Mouse (Mus musculus) midbrain, embryonic 10.5 days (tissue): ENCODE results near the gene Shf. TPM values are rescaled to one million over a fixed set of nuclear protein-coding genes. Genes with fewer than 3 reads are reported as not detected.

Source experiments
- DNase-seq: peaks from one replicate; pipeline ENCODE4 v3.0.0-alpha.2; 2017; ENCODE audit warnings: low spot score
- H3K27ac ChIP-seq: fragments of 300-500 bp; sonication (generic); replicated peaks from 2 replicates; pipeline ENCODE4 v1.5.1; 2016; ENCODE audit warnings: mild to moderate bottlenecking
- H3K27me3 ChIP-seq: fragments of 300-500 bp; sonication (generic); 2 replicates; pipeline ENCODE4 v1.6.1; 2016; ENCODE audit warnings: low read depth, mild to moderate bottlenecking; ENCODE audit not compliant: poor library complexity, severe bottlenecking
- H3K36me3 ChIP-seq: fragments of 300-500 bp; sonication (generic); 2 replicates; pipeline ENCODE4 v1.6.1; 2016; ENCODE audit warnings: mild to moderate bottlenecking, moderate library complexity
- H3K4me1 ChIP-seq: fragments of 300-500 bp; sonication (generic); 2 replicates; pipeline ENCODE4 v1.6.1; 2016
- H3K4me3 ChIP-seq: fragments of 300-500 bp; sonication (generic); 2 replicates; pipeline ENCODE4 v1.5.1; 2016; ENCODE audit warnings: mild to moderate bottlenecking, moderate library complexity
- H3K9me3 ChIP-seq: fragments of 300-500 bp; sonication (generic); replicated peaks from 2 replicates; pipeline ENCODE4 v1.6.1; 2016; ENCODE audit warnings: mild to moderate bottlenecking
- WGBS: fragments of 180-500 bp; shearing (Covaris S2); methylation state at CpG from one replicate; pipeline ENCODE4 v1.1.7; 2016; 5-methylcytosine and 5-hydroxymethylcytosine counted together
- polyA plus RNA-seq: library from polyadenylated mRNA; unstranded; fragments of >200 nt; fragmentation: Nextera tagmentation; extraction: Ambion mirVana; gene quantifications from 2 replicates; pipeline ENCODE4 v1.2.1, GENCODE M21; 2016

Gene Shf
- polyA plus RNA-seq, 1 experiment from 2014 or later: 7.9 TPM

DNA sequence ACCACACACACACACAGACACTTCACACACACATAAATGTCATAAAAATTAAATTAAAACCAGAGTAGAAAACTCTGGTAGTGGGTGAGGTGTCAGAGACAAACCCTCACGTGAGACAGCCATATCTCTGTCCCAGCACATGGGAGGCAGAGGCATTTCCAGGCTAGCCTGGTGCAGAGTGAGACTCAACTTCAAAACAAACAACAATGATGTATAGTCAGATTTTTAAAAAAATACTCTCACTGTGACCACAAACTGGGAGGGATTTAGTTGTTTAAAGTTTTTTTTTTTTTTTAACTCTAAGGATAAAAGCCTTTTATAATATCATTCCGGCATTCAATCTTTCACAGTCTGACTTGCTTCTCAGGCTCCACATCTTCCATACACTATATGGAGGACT is 43.6 kb downstream of the Shf start:
- no peaks in the 10 kb centered on the region for H3K4me1 ChIP-seq
- H3K27ac ChIP-seq: no peak overlapping the region
- no peaks in the 10 kb centered on the region for H3K27me3 ChIP-seq
- no peaks in the 10 kb centered on the region for H3K9me3 ChIP-seq
- WGBS: 82% methylated on average over 2 of the region's 2 CpGs
- H3K4me3 ChIP-seq: no peak overlapping the region
- H3K36me3 ChIP-seq: no peaks in the 10 kb centered on the region
- no peak for DNase-seq

DNA sequence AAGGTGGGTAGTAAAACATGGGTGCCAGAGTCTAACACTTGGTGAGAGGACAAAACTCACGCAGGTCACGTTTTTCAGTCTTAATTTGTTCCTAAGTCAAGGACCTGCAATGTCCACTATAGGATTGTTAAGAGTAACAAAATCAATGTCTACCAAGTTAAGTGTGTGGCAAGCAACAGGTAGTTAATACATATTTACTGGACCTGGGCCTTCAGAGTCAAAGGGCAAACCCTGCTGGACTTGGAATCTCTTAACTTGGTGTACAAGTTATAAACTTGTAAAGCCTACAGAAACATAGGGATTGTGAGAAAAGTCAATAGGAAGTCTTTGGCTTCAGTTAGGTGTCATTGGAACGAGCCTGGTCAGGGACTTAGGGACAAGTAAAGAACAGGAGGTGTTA is 44.4 kb downstream of the Shf start:
- DNase-seq: no peak
- no peaks in the 10 kb centered on the region for H3K36me3 ChIP-seq
- no peaks in the 10 kb centered on the region for H3K9me3 ChIP-seq
- 81% methylated on average over 3 of the region's 3 CpGs for WGBS
- H3K27ac ChIP-seq: no peak overlapping the region
- H3K27me3 ChIP-seq: no peaks in the 10 kb centered on the region
- H3K4me3 ChIP-seq: no peak overlapping the region
- H3K4me1 ChIP-seq: no peaks in the 10 kb centered on the region

DNA sequence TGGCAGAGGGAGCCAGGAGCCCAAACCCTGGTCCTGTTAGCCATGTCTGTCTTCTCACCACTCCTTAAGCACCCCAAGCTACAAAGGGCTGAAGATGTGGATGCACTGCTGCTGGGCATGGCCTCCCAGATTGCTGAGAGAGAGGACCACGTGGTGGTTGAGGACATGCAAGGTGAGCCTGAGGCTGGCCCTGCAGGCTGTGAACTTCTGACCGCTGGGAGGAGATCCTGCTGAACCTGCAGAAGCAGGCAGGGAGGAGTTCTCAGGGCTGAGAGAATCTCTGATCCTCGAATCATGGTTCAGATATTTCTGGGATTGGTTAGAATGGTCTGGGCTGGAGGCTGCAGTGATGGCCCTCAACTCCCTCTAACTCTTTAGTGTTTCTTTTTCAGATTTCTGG is 45.0 kb downstream of the Shf start:
- no peaks in the 10 kb centered on the region for H3K4me1 ChIP-seq
- DNase-seq: no peak
- no peaks in the 10 kb centered on the region for H3K27me3 ChIP-seq
- 66% methylated on average over 3 of the region's 3 CpGs for WGBS
- no peak overlapping the region for H3K27ac ChIP-seq
- no peak overlapping the region for H3K4me3 ChIP-seq
- H3K9me3 ChIP-seq: no peaks in the 10 kb centered on the region
- H3K36me3 ChIP-seq: no peaks in the 10 kb centered on the region

- no peaks in the 10 kb centered on the region for H3K9me3 ChIP-seq
- peaks cover 36% of the 10 kb centered on the region for H3K27me3 ChIP-seq
- H3K27ac ChIP-seq: no peak overlapping the region
- 87% methylated on average over 4 of the region's 4 CpGs for WGBS
- H3K4me1 ChIP-seq: peaks cover 11% of the 10 kb centered on the region
- DNase-seq: no peak
- H3K4me3 ChIP-seq: no peak overlapping the region
- H3K36me3 ChIP-seq: no peaks in the 10 kb centered on the region
Measured at GRCm38 (mm10) chr2:122317384-122317783, 51.6 kb downstream of the Shf start.

DNA sequence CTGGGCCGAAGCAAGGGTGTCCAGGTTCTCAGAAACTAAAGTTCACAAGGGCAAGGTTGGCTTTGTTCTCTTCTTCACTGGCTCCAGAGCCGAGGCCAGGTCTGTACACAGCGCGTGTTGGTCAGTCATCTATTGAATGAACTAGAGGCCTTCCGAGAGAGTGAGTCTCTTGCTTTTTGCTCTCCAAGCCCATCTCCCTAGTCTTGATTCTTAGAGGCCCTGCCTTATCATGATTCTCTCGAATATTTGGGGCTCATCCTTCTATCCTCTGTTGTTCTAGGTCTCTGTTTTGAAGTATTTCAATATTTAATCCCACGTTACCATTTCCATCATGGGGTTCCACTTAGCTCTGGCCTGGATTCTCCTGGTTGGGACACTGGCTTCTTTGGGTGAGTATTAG is 53.6 kb downstream of the Shf start, which contains the start of gene Duox1:
TSS of gene Duox1 (plus strand) at position 301 of the 400 bp plus-strand sequence.
- no peak within 1 kb of the TSS for H3K27ac ChIP-seq

DNA sequence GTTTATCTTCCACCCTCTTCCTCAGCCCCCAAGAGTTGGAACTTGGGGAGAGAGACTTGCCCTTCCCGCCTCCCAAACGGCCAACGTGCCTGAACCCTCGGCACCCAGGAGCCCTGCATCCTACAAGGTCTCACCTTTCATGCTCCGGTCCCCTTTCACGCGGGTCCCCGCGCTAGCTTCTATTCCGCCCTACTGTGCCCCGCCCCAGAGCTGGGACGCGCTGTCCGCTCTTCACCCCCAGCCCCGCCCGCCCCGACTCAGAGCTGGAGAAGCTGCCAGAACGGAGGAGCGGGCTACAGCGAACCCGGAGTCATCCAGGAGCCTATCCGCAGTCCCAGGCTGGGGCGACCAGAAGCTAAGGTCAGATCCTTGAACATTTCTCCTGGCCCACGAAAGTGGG is 55.4 kb downstream of the Shf start, which contains the start of gene Duoxa1:
TSS of gene Duoxa1 (minus strand) at position 195 of the 400 bp plus-strand sequence.
- Histone ChIP-seq H3K4me3 (peak within 1 kb of the TSS; percentile 43), H3K4me1 (peaks cover 11% of the 10 kb centered on the region), H3K27ac (no peak within 1 kb of the TSS), H3K36me3 (no peaks in the 10 kb centered on the region), H3K9me3 (no peaks in the 10 kb centered on the region), H3K27me3 (peaks cover 61% of the 10 kb centered on the region)
- 4% methylated on average over 24 of the region's 24 CpGs for WGBS
- peak; percentile 30 for DNase-seq

More for the DNA sequence above, 53.6 kb downstream of the Shf start, which contains the start of gene Duox1:
- Histone ChIP-seq H3K27me3 (peaks cover 52% of the 10 kb centered on the region), H3K36me3 (no peaks in the 10 kb centered on the region), H3K9me3 (no peaks in the 10 kb centered on the region), H3K4me1 (peaks cover 11% of the 10 kb centered on the region), H3K4me3 (no peak within 1 kb of the TSS)
- 85% methylated on average over 7 of the region's 7 CpGs for WGBS
- DNase-seq: no peak

GRCm38 (mm10) chr2:122312722-122313417 is 56.1 kb downstream of the Shf start:
- Histone ChIP-seq H3K27ac (no peak overlapping the region), H3K4me3 (peak overlapping the region; percentile 43), H3K27me3 (peaks cover 67% of the 10 kb centered on the region), H3K4me1 (peaks cover 11% of the 10 kb centered on the region), H3K36me3 (no peaks in the 10 kb centered on the region), H3K9me3 (no peaks in the 10 kb centered on the region)
- 4% methylated on average over 27 of the region's 27 CpGs for WGBS
- peak; percentile 82 for DNase-seq

- Histone ChIP-seq H3K27me3 (peaks cover 80% of the 10 kb centered on the region), H3K4me3 (no peak overlapping the region), H3K36me3 (no peaks in the 10 kb centered on the region), H3K9me3 (no peaks in the 10 kb centered on the region), H3K4me1 (peaks cover 11% of the 10 kb centered on the region), H3K27ac (no peak overlapping the region)
- DNase-seq: no peak
- 41% methylated on average over 2 of the region's 2 CpGs for WGBS
Measured at GRCm38 (mm10) chr2:122311561-122311960, 57.4 kb downstream of the Shf start.

DNA sequence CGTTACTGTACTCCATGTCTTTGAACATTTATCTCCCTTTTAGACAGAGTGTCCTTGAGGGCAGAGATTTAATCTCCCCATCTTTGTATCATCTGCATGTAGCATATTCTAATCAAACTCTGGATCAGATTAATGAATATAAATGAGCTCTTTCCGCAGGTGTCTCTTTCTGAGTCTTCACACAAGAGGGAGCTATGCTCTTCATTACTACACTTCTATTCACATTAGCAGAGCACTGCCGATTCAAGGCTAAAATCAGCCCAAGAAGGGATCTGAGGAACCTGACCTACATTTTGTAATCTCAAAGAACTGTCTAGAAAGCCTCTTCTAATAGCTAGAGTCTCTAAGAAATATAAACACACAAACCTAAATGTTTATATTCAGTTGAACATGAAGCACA is 59.3 kb downstream of the Shf start:
- H3K27me3 ChIP-seq: peaks cover 85% of the 10 kb centered on the region
- no peaks in the 10 kb centered on the region for H3K9me3 ChIP-seq
- DNase-seq: no peak
- H3K4me1 ChIP-seq: peaks cover 11% of the 10 kb centered on the region
- no peaks in the 10 kb centered on the region for H3K36me3 ChIP-seq
- WGBS: 48% methylated on average over 3 of the region's 3 CpGs
- no peak overlapping the region for H3K27ac ChIP-seq
- no peak overlapping the region for H3K4me3 ChIP-seq

DNA sequence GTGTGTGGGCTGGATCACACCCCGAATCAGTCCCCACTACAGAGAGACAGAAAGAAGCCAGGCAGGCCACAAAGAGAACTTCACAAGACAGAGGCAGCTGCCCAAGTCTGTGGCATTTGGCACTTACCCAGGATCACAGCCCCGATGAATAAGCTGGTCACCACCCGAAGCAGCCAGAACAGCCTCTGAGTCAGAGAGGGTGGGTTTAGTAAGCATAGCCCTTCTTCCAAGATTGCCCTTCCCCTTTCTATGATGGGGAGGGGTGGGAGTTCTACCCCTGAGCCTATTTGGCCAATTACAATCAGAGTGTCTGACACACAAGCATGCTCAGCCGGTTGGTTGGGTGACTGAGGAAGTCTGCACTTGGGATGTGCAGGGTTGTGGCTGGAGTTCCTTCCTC is 62.8 kb downstream of the Shf start:
- Histone ChIP-seq H3K27me3 (peaks cover 86% of the 10 kb centered on the region), H3K36me3 (no peaks in the 10 kb centered on the region), H3K9me3 (no peaks in the 10 kb centered on the region), H3K4me3 (no peak overlapping the region), H3K4me1 (peaks cover 10% of the 10 kb centered on the region), H3K27ac (no peak overlapping the region)
- no peak for DNase-seq
- 82% methylated on average over 4 of the region's 4 CpGs for WGBS

- DNase-seq: no peak
- H3K27ac ChIP-seq: no peak overlapping the region
- no peak overlapping the region for H3K4me3 ChIP-seq
- H3K36me3 ChIP-seq: no peaks in the 10 kb centered on the region
- WGBS: 86% methylated on average over 16 of the region's 16 CpGs
- peaks cover 91% of the 10 kb centered on the region for H3K27me3 ChIP-seq
- H3K9me3 ChIP-seq: no peaks in the 10 kb centered on the region
- H3K4me1 ChIP-seq: peaks cover 18% of the 10 kb centered on the region
Measured at GRCm38 (mm10) chr2:122305097-122305892, 63.7 kb downstream of the Shf start.

- Histone ChIP-seq H3K4me3 (no peak overlapping the region), H3K9me3 (no peaks in the 10 kb centered on the region), H3K27me3 (peaks cover 98% of the 10 kb centered on the region), H3K4me1 (peaks cover 23% of the 10 kb centered on the region), H3K27ac (no peak overlapping the region), H3K36me3 (no peaks in the 10 kb centered on the region)
- no peak for DNase-seq
- WGBS: 91% methylated on average over 6 of the region's 6 CpGs
Measured at GRCm38 (mm10) chr2:122304544-122304943, 64.4 kb downstream of the Shf start.
